Mouse (Mus musculus) cerebellum, adult 2 months (tissue): ENCODE results near the gene Strip2.

Experiments
- CTCF ChIP-seq: fragments of 200-500 bp; IDR thresholded peaks from 2 replicates; pipeline ENCODE4 v1.5.1; 2011; ENCODE audit warnings: low read depth, mild to moderate bottlenecking, control low read depth, low read length, moderate library complexity, borderline replicate concordance; ENCODE audit not compliant: insufficient read depth
- POLR2A ChIP-seq: fragments of 200-500 bp; IDR thresholded peaks from 2 replicates; pipeline ENCODE4 v1.6.1; 2011; ENCODE audit warnings: low read length, control low read depth, borderline replicate concordance; ENCODE audit not compliant: insufficient read depth

- TF ChIP-seq POLR2A (no peak), CTCF (no peak)
Observed at GRCm38 (mm10) chr6:29930665-29931064, 13.9 kb downstream of the Strip2 start.
